Mouse (Mus musculus): ENCODE measurements around the gene Cdkn2d. TPM values are rescaled to one million over a fixed set of nuclear protein-coding genes. Genes with fewer than 3 reads are reported as not detected.

Cdkn2d gene
- polyA plus RNA-seq, 1 experiment from 2014 or later: 129 TPM

DNA sequence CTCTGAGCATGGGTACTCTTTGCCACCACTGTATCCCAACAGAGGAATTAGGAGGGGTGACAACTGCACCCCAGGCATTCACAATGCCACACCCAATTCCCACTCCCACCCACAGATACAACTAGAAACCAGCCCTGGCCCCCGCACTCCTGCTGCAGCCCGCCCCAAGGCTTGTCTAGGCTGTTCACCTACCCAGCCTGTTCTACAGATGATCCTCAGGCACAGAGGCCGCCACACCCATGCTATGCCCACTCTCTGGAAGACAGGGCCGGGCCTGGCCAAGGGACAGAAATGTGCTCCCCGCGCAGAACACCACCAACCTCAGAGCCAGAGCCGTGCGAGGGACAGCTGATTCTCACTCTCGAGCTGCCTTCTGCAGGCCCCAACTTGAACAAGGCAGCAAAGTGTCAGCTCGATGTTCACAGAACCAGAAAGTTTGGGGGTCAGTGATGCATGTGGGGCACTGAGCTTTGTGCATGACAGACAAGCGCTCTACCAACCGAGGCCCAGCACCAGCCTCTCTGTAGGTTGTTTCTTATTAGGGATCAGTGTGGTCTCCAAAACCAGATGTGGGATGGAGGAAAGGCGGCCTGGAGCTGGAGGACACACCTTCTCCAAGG, 40.0 kb downstream of the Cdkn2d start:
- ATAC-seq (ENCODE audit: low FRiP score): no peak
- Histone ChIP-seq H3K9ac (replicated peaks) (no peak overlapping the region), H3K9me3 (replicated peaks) (no peaks in the 10 kb centered on the region), H3K36me3 (no peaks in the 10 kb centered on the region), H3K4me3 (replicated peaks) (no peak overlapping the region), H3K27ac (replicated peaks) (no peak overlapping the region), H3K4me1 (peaks cover 4% of the 10 kb centered on the region), H3K4me2 (no peak overlapping the region), H3K27me3 (replicated peaks) (peaks cover 61% of the 10 kb centered on the region)
- 75% methylated on average over 13 of the region's 13 CpGs for WGBS

DNA sequence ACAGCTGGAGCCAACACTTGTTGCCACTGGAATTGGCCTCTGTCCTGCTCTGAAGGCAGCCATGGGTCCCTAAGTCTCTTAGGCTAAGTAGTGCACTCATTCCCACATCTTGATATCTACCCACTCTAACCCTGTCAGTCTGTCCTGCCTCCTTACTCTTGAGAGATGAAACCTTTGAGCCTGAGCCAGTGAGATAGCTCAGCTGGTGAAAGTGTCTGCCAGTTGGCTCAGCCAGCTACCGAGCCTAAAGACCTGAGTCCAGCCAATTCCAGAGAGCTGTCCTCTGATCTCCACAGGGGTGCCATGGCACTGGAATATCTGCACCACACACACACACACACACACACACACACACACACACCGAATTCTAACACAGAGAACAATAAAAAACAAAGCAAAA, 40.7 kb downstream of the Cdkn2d start:
- H3K4me2 ChIP-seq: no peak overlapping the region
- no peak overlapping the region for H3K27ac ChIP-seq (replicated peaks)
- peaks cover 5% of the 10 kb centered on the region for H3K4me1 ChIP-seq
- no peaks in the 10 kb centered on the region for H3K36me3 ChIP-seq
- H3K9ac ChIP-seq (replicated peaks): no peak overlapping the region
- ATAC-seq (ENCODE audit: low FRiP score): no peak
- no peak overlapping the region for H3K4me3 ChIP-seq (replicated peaks)
- H3K9me3 ChIP-seq (replicated peaks): no peaks in the 10 kb centered on the region
- H3K27me3 ChIP-seq (replicated peaks): peaks cover 68% of the 10 kb centered on the region
- 68% methylated on average over 2 of the region's 2 CpGs for WGBS

DNA sequence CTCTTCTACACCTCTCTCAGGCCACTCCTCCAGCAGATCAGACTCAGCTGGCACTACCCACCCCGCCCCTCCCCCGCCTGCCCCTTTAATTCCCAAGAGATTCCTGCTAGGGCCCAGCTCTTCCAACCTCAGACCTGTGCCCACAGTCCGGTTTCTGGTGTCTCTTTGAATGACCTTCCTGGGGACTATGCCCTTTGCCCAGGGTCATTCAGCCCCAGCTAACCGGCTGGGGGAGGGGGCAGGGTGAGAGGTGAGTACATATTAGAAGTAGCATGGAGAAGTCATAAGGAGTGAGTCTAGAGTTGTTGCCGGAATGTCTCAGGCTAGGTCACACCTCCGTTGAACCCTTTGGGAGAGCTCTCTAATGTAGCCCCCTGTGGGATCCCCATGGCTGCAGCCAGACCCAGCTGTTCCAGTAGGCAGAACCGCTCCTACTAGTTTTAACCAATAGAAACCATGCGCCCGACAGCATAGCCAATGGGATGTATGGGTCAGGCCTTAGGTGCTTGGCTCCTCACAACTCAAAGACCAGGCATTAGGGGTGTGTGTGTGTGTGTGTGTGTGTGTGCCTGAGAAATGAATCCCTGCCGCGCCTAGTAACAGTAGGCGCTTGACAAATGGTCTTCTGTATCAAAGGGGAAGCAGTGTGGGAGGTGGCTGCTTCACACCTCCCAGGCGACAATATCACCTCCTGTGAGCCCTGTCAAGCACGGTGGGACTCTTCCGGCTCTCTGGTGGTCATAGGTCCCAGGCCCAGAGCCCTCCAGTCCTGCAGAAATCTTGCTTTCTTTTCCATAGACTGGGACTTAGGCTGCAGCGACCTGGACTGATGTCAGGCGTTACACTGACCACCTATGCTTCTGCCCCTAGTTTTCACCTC, 41.3 kb downstream of the Cdkn2d start:
- H3K27ac ChIP-seq (replicated peaks): no peak overlapping the region
- no peaks in the 10 kb centered on the region for H3K9me3 ChIP-seq (replicated peaks)
- peaks cover 75% of the 10 kb centered on the region for H3K27me3 ChIP-seq (replicated peaks)
- H3K4me2 ChIP-seq: no peak overlapping the region
- no peak overlapping the region for H3K9ac ChIP-seq (replicated peaks)
- no peak for ATAC-seq (ENCODE audit: low FRiP score)
- H3K4me1 ChIP-seq: peaks cover 11% of the 10 kb centered on the region
- 38% methylated on average over 17 of the region's 17 CpGs for WGBS
- H3K4me3 ChIP-seq (replicated peaks): no peak overlapping the region
- H3K36me3 ChIP-seq: no peaks in the 10 kb centered on the region

DNA sequence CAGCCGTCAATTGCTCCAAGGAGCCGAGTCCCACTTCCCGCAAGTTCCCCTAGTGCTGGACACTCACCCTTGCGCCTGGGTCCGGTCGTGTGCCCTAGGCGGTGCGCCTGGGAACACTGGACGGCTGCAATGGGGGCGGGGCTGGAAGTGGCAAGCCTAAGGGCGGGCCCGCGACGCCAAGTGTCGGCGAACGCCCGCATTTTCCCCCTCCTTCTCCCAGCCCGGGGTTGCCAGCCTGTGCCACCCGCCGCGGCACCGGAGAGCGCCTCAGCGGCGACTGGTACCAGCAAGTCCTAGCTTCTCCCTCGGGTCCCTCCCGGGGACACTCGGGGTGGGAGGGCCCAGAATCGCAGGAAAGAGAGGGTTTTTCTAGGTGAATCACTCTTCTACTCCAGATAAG, 42.9 kb downstream of the Cdkn2d start, which contains the start of gene S1pr5:
TSS of gene S1pr5 (minus strand) at position 118 of the 400 bp plus-strand sequence.
- peaks cover 27% of the 10 kb centered on the region for H3K4me1 ChIP-seq
- no peak for ATAC-seq (ENCODE audit: low FRiP score)
- no peak within 1 kb of the TSS for H3K27ac ChIP-seq (replicated peaks)
- peak within 1 kb of the TSS; percentile 9; the same call in 1 of the 2 replicates for H3K4me3 ChIP-seq (replicated peaks)
- under 1% methylated on average over 30 of the region's 30 CpGs for WGBS
- H3K9me3 ChIP-seq (replicated peaks): no peaks in the 10 kb centered on the region
- H3K9ac ChIP-seq (replicated peaks): no peak within 1 kb of the TSS
- H3K4me2 ChIP-seq: peak within 1 kb of the TSS; percentile 30
- no peaks in the 10 kb centered on the region for H3K36me3 ChIP-seq
- peaks cover 89% of the 10 kb centered on the region for H3K27me3 ChIP-seq (replicated peaks)

DNA sequence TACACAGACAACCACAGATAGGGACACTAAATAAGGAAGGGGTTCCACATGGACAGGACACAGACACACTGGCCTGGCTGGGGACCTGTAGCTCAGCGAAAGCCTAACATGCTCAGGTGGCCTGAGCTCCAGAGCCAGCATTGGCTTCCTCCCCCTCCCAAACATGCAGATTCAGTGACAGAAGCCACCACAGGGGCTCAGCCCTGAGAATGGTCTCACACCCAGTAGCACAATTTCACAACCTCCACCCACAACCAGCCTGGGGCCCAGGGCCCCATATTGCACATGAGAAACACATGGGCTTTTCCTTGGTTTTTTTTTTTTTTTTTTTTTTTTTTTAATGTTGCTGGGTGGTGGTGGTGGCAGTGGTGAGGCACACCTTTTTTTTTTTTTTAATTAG, 44.9 kb downstream of the Cdkn2d start:
- H3K36me3 ChIP-seq: no peaks in the 10 kb centered on the region
- no peaks in the 10 kb centered on the region for H3K9me3 ChIP-seq (replicated peaks)
- H3K9ac ChIP-seq (replicated peaks): no peak overlapping the region
- 79% methylated on average over 1 of the region's 1 CpGs for WGBS
- H3K27ac ChIP-seq (replicated peaks): no peak overlapping the region
- no peak overlapping the region for H3K4me3 ChIP-seq (replicated peaks)
- H3K4me2 ChIP-seq: no peak overlapping the region
- no peak for ATAC-seq (ENCODE audit: low FRiP score)
- H3K4me1 ChIP-seq: peaks cover 34% of the 10 kb centered on the region
- H3K27me3 ChIP-seq (replicated peaks): peaks cover 85% of the 10 kb centered on the region

DNA sequence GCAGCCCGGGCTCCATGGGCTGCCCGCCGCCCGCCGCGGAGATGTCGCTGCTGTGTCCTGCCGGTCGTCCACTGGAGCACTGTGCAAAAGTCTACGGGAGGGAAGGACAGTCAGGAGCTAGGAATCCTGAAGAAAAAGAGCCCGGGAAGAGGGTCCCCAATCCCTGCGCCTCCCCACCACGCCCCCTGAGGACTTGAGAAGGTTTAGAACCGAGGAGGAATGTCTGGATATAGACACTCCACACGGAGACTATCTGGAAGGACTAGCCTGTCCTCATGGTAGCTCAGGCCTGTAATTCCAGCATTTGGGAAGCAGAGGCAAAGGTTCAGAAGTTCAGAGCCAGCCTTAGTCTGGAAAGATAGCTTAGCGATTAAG, 46.1 kb downstream of the Cdkn2d start:
- peaks cover 36% of the 10 kb centered on the region for H3K4me1 ChIP-seq
- peak overlapping the region; percentile 35 for H3K9ac ChIP-seq (replicated peaks)
- WGBS: 2% methylated on average over 16 of the region's 16 CpGs
- H3K4me3 ChIP-seq (replicated peaks): peak overlapping the region; percentile 47
- H3K9me3 ChIP-seq (replicated peaks): no peaks in the 10 kb centered on the region
- ATAC-seq (ENCODE audit: low FRiP score): no peak
- H3K4me2 ChIP-seq: peak overlapping the region; percentile 87
- H3K27me3 ChIP-seq (replicated peaks): peaks cover 74% of the 10 kb centered on the region
- peak overlapping the region; percentile 72 for H3K27ac ChIP-seq (replicated peaks)
- H3K36me3 ChIP-seq: no peaks in the 10 kb centered on the region

DNA sequence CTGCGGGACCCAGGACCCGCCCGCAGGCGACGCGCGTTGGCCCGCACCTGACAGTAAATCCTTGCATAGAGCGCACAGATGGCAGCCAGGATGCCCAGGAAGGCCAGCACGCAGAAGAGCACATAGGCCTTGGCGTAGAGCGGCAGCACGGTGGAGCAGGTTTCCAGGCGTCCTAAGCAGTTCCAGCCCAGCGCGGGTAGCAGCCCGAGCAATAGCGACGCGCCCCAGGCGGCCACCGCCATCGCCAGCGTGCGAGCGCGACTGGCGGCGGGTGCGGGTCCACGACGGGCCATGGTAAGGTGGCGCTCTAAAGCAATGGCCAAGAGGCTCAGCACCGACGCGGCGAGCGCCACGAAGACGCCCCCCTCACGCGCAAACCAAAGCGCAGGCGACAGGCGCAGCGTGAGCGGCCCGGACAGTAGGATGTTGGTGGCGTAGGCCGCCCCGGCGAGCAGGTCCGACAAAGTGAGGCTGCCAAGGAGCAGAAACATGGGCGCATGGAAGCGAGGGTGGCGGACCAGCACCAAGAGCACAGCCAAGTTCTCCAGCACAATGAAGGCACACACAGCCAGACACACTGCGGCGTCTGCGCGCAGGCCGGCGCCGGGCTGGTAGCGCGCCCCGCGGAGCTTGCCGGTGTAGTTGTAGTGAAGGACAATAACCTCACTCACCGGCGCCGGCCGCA, 46.6 kb downstream of the Cdkn2d start:
- peaks cover 69% of the 10 kb centered on the region for H3K27me3 ChIP-seq (replicated peaks)
- H3K9ac ChIP-seq (replicated peaks): peak overlapping the region; percentile 35
- no peaks in the 10 kb centered on the region for H3K9me3 ChIP-seq (replicated peaks)
- H3K4me3 ChIP-seq (replicated peaks): peak overlapping the region; percentile 47
- H3K4me2 ChIP-seq: peak overlapping the region; percentile 87
- WGBS: under 1% methylated on average over 69 of the region's 72 CpGs
- peaks cover 38% of the 10 kb centered on the region for H3K4me1 ChIP-seq
- peak overlapping the region; percentile 72 for H3K27ac ChIP-seq (replicated peaks)
- peak; percentile 72 for ATAC-seq (ENCODE audit: low FRiP score)
- H3K36me3 ChIP-seq: no peaks in the 10 kb centered on the region

DNA sequence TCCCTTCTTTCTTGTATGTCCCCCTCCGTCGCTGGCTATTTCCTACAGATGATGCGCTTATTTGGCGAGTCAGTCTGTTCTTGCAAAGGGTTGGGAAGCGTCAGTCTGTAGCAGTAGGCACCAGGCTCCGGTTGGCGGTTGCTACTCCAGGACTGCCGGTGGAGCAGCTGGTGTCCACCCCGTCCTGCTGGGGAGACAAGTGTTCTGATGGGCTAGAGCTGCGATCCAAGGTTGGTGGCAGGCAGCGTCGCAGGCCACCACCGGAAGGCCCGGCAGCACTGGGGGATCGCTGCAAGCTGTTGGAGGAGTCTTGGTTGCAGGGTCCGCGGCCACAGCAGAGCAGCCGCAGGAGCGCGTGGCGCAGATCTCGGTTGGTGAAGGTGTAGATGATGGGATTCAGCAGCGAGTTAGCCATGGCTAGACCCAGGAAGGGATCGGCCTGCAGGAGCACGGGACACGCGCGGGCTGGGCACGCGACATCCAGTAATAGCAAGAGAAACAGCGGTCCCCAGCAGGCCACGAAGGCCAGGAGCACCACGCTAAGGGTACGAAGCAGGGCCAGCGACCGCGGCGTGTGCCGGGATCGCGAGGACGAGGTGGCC, 47.3 kb downstream of the Cdkn2d start:
- Histone ChIP-seq H3K4me2 (peak overlapping the region; percentile 87), H3K27me3 (replicated peaks) (peaks cover 62% of the 10 kb centered on the region), H3K4me1 (peaks cover 43% of the 10 kb centered on the region), H3K4me3 (replicated peaks) (peak overlapping the region; percentile 47), H3K9ac (replicated peaks) (peak overlapping the region; percentile 35), H3K9me3 (replicated peaks) (no peaks in the 10 kb centered on the region), H3K27ac (replicated peaks) (peak overlapping the region; percentile 72), H3K36me3 (no peaks in the 10 kb centered on the region)
- 4% methylated on average over 42 of the region's 42 CpGs for WGBS
- ATAC-seq (ENCODE audit: low FRiP score): peak; percentile 58; the same call in 1 of the 2 replicates

DNA sequence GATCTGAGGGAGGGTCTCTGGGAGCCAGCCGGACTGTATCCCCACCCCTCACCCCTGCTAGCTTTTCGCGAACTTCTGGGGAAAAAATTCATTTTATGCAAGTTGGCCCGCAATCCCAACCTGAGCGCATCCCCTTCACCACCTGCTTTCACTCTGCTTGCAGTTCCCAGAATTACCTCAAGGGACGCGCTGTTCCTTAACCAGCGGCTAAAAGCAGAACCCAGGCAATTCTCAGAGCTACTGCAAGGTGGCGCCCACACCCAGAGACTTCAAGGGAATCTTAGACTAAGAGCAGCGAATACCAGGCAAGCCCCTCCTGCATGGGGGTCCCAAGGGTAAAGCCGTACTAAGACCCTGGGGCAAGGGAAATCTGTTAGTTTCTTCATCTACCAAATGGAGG, 49.9 kb downstream of the Cdkn2d start:
- Histone ChIP-seq H3K4me3 (replicated peaks) (no peak overlapping the region), H3K36me3 (no peaks in the 10 kb centered on the region), H3K27me3 (replicated peaks) (peaks cover 40% of the 10 kb centered on the region), H3K4me2 (0 out of 2 replicates have a peak overlapping the region, but pooled peaks have one; percentile 13), H3K9me3 (replicated peaks) (no peaks in the 10 kb centered on the region), H3K4me1 (peaks cover 57% of the 10 kb centered on the region), H3K9ac (replicated peaks) (no peak overlapping the region), H3K27ac (replicated peaks) (no peak overlapping the region)
- no peak for ATAC-seq (ENCODE audit: low FRiP score)
- 8% methylated on average over 11 of the region's 11 CpGs for WGBS

DNA sequence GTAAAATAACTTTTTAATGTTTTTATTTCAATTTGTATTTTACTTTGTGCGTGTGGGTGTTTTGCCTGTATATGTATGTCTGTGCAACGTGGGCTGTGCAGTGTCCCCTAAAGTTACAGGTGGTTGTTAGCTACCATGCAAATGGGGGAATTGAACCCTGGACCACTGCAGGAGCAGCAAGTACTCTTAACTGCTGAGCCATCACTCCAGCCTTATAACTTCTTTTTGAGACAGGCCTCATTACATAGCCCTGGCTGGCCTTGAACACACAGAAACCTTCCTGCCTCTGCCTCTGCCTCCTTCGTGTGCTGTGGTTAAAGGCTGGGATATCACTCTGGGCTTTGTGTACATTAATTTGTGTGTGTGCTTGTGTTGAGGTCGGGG, 51.8 kb downstream of the Cdkn2d start:
- H3K4me3 ChIP-seq (replicated peaks): peak overlapping the region; percentile 89
- 27% methylated on average over 4 of the region's 4 CpGs for WGBS
- H3K36me3 ChIP-seq: peaks cover 6% of the 10 kb centered on the region; the same call in 1 of the 2 replicates
- H3K9me3 ChIP-seq (replicated peaks): no peaks in the 10 kb centered on the region
- peaks cover 21% of the 10 kb centered on the region for H3K27me3 ChIP-seq (replicated peaks)
- H3K4me2 ChIP-seq: peak overlapping the region; percentile 64
- H3K27ac ChIP-seq (replicated peaks): peak overlapping the region; percentile 93; the same call in 1 of the 2 replicates
- ATAC-seq (ENCODE audit: low FRiP score): no peak
- peaks cover 61% of the 10 kb centered on the region for H3K4me1 ChIP-seq
- H3K9ac ChIP-seq (replicated peaks): peak overlapping the region; percentile 92

DNA sequence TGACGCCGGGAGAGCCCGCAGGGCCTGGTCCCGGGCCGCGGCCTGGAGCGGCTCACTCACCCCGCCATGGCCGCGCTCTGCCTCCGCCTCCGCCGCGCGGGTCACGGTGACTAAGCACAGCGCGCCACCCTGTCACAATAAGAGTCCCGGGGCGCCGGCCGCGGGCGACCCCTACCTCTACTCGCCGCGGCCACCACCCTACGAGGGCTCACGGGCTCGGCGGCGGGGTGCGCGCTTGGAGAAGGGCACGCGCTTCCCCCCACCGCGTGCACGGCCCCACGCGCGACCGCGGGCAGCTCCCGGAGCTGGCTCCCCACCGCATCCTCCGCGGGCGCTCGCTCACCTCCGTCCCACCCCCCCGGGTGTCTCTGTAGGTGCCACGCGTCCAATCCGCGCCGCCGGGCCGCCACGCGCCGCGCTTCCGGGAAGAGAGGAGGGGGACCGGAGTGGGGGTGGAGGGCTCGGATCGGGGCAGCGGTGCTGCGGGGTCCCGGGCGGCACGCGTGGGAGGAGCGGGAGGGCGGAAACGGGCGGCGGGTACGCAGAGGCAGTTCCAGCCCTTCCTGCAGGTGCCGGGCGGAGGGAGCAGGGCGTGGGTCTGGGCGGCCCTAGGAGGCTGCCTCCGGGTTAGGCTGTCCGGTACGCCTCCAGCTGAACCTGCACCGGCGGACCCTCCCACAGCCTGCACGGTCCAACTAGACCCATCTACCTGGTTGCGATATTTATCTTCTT, 52.3 kb downstream of the Cdkn2d start, which contains the start of gene Keap1:
TSS of gene Keap1 (minus strand) at position 629 of the 732 bp plus-strand sequence.
- H3K4me2 ChIP-seq: peak within 1 kb of the TSS; percentile 64
- no peaks in the 10 kb centered on the region for H3K9me3 ChIP-seq (replicated peaks)
- peak within 1 kb of the TSS; percentile 93 for H3K27ac ChIP-seq (replicated peaks)
- peak within 1 kb of the TSS; percentile 89 for H3K4me3 ChIP-seq (replicated peaks)
- peak; percentile 87 for ATAC-seq (ENCODE audit: low FRiP score)
- peaks cover 55% of the 10 kb centered on the region for H3K4me1 ChIP-seq
- H3K9ac ChIP-seq (replicated peaks): peak within 1 kb of the TSS; percentile 92
- under 1% methylated on average over 90 of the region's 90 CpGs for WGBS
- peaks cover 17% of the 10 kb centered on the region for H3K27me3 ChIP-seq (replicated peaks)
- peaks cover 6% of the 10 kb centered on the region for H3K36me3 ChIP-seq

Measured in neural tube, embryonic 15.5 days (tissue).